Mouse (Mus musculus) layer of hippocampus, adult 2 months (tissue): ENCODE measurements around the gene Zfp874a. TPM values are rescaled to one million over a fixed set of nuclear protein-coding genes. Genes with fewer than 3 reads are reported as not detected.
A peak's percentile ranks its signal among the peaks of the same experiment; 100 is the strongest.
"Not testable (repeated sequence)": the region's sequence is repeated elsewhere in the genome, so short reads cannot be mapped to it uniquely, and the experiment has no call there.

Experiments
- DNase-seq, 2 experiments: peaks; one replicate each; pipeline ENCODE4 v3.0.0; 2022; ENCODE audit warnings: low spot score in 2 of 2
- H3K27ac ChIP-seq: fragments of 200-600 bp; 2 replicates; pipeline ENCODE4 v1.8.1; 2022
- H3K4me3 ChIP-seq: fragments of 200-600 bp; 2 replicates; pipeline ENCODE4 v1.8.1; 2022; ENCODE audit warnings: mild to moderate bottlenecking
- CTCF ChIP-seq: fragments of 200-600 bp; conservative IDR thresholded peaks from 2 replicates; pipeline ENCODE4 v1.8.1; 2022; ENCODE audit warnings: antibody characterized with exemption, mild to moderate bottlenecking, moderate library complexity
- total RNA-seq, 2 experiments: library from RNA; stranded (reverse); gene quantifications; 2 replicates each; pipeline ENCODE4 v1.2.3; 2021

Zfp874a gene
- total RNA-seq, 2 experiments from 2014 or later: 11.8 TPM

DNA sequence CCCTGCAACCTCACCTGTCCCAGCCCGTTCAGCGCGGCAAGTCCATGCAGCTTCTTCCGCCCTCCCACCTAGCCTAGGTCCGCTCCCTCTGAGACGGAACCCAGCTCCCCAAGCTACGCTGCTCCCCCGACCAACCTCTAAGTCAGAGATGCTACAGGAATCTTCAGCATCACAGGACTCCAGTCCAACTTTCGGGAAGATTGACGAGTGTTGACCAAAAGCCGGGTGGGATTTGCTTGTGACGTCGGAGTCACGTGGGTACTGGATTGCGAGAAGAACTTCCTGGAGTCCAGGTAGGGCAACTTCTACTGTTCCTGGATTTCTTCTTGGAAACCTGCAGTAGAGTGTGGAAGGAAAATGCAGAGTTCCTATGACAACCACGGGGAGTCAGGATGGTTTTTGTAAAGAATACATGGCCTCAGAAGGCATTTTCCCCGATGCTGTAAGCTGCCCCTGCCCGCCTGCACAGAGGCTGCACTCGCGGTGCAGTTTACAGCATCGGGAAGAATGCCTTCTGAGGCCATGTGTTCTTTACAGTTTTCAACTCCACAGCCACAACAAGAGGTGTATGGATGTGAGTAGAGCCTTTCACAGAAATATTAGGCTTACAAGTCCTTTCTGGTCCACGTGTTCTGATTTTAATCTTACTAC, 30.1 kb downstream of the Zfp874a start, which contains the start of gene Zfp459:
Gene Zfp459 (minus strand): TSS at position 212 of the 651 bp plus-strand sequence.
- TF ChIP-seq CTCF: no peak
- Histone ChIP-seq H3K27ac (0 out of 2 replicates have a peak within 1 kb of the TSS, but pooled peaks have one; percentile 20), H3K4me3 (peak within 1 kb of the TSS; percentile 75)
- peak; percentile 4 to 36 for DNase-seq

DNA sequence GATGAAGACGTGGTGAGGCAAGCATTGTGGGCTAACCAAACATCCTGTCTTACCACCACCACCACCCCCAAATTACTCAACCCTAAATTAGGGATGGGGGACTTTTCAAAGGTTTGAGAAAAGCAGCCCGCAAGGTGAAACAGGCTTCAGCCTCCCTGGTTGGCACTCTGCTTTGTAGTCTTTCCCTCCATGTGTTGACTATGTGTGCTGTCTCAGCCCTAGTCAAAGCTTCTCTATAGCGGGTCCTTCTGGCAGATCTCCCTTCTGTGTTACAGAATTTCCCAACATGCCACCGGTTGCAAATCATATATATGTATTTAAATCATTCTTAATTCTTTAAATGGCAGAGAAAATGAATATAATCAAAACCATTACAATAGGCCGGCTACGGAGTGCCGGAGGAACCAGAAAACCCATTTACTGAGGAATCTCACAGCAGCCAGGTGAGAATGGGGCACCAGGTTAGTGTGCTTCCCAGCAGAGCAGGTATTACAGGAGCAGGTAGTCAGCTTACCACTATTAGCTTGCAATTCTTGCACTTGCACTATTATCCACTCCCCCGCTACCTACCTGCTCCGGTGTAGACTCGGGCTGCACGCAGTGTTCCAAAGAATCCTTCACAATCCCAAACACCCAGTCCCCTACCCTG, 30.7 kb downstream of the Zfp874a start:
- 0 out of 2 replicates have a peak overlapping the region, but pooled peaks have one; percentile 20 for H3K27ac ChIP-seq
- TF ChIP-seq CTCF: no peak
- no peak for DNase-seq

DNA sequence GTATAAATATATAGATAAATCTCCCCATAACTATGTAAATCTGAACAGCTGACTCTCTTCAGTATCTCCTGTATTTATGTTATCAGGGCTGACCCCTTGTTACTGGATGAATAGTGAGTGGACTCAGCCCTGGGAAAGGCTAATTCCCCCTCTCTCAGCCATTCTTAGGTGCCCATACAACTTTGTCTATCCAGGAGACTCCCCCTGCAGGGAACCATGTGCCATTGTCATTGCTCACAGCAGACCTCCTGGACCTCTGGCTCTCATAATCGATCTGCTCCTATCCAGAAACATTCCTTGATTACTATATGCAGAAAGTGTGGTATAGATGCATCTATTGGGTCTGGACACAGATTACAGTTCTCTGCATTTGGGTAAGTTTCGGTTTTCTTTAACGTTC, 34.6 kb downstream of the Zfp874a start:
- TF ChIP-seq CTCF: no peak
- Histone ChIP-seq H3K27ac (no peak overlapping the region), H3K4me3 (no peak overlapping the region)
- no peak for DNase-seq

More for the DNA sequence above, 30.7 kb downstream of the Zfp874a start:
- peak overlapping the region; percentile 75 for H3K4me3 ChIP-seq

DNA sequence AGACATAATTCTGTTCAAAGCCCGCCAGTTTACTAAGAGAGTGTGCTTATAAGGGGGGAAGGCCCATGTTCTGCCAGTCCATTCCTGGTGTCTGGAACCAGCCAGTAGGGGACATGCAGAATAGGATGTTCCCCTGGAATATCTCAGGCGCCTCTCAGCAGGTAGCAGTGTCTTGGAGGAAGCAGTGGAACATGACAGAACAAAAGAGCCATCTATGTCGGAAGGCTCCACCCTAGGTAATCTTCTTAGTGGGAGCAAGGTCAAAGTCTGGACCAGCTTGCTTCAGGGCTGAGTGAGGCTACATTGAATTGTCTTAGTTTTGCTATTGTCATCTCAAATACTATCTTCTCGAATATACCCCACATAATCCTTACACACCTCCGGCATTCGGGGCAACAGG, 35.7 kb downstream of the Zfp874a start:
- Histone ChIP-seq H3K27ac (no peak overlapping the region), H3K4me3 (no peak overlapping the region)
- no peak for DNase-seq
- TF ChIP-seq CTCF: no peak

DNA sequence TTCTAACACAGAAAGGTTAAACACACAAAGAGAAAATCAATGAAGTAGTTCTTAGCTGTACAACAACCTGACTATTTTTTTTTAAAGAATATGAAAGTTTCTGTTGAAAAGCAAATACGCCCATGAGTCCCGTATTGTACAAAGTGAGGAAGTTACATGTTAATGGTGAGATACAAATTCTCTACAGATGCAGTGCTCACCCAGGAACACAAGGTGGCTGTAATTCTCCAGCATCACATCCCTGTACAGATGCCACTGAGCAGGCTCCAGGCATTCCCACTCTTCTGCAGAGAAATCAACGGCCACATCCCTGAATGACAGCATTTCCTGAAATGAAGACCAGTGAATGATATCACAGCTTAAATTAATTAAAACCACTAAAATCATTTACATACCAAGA, 37.8 kb downstream of the Zfp874a start:
- peak; percentile 54 for TF ChIP-seq CTCF
- not testable (repeated sequence) for DNase-seq

DNA sequence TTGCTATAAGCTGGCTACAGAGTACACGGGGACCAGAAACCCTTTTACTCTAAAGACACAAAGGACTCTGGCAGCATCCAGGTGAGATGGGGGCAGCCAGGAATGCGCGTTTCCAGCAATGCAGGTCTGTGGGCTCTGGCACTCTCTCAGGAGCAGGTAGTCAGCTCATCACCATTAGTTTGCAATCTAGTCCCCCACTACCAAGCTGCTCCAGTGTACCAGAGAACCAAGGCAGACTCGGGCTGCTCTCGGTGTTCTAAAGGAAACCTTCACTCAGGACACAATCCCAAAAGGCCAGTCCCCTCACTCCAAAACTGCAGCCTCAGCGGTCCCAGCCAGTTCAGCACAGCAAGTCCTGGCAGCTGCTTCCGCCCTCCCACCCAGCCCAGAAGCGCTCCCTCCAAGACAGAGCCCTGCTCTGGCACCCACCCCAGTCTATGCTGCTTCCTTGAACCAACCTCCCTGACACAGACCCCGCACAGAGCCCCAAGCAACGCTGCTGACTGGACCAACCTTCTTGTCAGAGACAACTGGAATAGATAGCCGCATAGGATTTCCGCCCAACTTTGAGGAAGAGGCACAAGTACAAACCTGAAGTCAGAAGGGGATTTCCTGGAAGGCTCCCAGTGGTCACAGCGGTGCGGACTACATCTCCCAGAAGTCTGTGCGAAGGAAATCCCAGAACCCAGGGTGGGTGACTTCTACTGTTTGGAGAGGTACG, 52.1 kb downstream of the Zfp874a start, which contains the start of gene Zfp429:
Gene Zfp429 (minus strand): TSS at position 637 of the 721 bp plus-strand sequence.
- DNase-seq: peak; percentile 59 to 60
- Histone ChIP-seq H3K4me3 (peak within 1 kb of the TSS; percentile 67), H3K27ac (peak within 1 kb of the TSS; percentile 67; the same call in 1 of the 2 replicates)

More for the DNA sequence above, 37.8 kb downstream of the Zfp874a start:
- H3K27ac ChIP-seq, H3K4me3 ChIP-seq: not testable (repeated sequence)

DNA sequence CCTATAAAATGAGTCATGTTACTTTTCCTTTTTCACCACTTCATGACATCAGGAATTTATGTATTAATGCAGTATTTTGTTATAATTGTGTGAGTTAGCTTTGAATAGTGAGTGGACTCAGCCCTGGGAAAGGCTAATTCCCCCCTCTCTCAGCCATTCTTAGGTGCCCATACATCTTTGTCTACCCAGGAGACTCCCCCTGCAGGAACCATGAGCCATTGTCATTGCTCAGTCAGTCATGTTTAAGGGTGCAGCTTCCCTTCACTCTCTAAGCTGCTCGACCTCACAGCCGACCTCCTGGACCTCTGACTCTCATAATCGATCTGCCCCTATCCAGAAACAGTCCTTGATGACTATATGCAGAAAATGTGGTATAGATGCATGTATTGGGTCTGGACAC, 75.2 kb downstream of the Zfp874a start:
- 0 out of 2 replicates have a peak, but pooled peaks have one; percentile 4 for TF ChIP-seq CTCF
- H3K4me3 ChIP-seq, H3K27ac ChIP-seq, DNase-seq: not testable (repeated sequence)

DNA sequence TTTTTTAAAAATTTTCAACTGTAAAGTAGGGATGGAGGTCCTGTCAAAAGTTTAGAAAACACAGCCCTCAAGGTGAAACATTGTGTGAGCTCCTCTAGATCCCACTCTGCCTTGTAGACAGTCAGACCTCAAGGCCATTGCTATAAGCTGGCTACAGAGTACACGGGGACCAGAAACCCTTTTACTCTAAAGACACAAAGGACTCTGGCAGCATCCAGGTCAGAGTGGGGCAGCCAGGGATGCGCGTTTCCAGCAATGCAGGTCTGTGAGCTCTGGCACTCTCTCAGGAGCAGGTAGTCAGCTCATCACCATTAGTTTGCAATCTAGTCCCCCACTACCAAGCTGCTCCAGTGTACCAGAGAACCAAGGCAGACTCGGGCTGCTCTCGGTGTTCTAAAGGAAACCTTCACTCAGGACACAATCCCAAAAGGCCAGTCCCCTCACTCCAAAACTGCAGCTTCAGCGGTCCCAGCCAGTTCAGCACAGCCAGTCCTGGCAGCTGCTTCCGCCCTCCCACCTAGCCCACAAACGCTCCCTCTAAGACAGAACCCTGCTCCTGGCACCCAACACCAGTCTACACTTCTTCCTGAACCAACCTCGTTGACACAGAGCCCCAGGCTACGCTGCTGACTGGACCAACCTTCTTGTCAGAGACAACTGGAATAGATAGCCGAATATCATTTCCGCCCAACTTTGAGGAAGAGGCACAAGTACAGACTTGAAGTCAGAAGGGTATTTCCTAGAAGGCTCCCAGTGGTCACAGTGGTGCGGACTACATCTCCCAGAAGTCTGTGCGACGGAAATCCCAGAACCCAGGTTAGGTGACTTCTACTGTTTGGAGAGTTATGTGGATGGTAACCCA, 76.1 kb downstream of the Zfp874a start, which contains the start of the genes Gm28041 and Zfp456:
Gene Gm28041 (minus strand): TSS at position 684 of the 862 bp plus-strand sequence.
Gene Zfp456 (minus strand): TSS at position 761 of the 862 bp plus-strand sequence.
- DNase-seq: peak; percentile 20 to 22
- peak within 1 kb of the TSS; percentile 42 for H3K4me3 ChIP-seq
- H3K27ac ChIP-seq: not testable (repeated sequence)

Other genes with a start within 250 kb of the Zfp874a start
- 10 to 100 TPM; 19.9 to 22.2 TPM for gene Zfp458, start 173.2 kb downstream of the Zfp874a start, total RNA-seq
- gene Zfp457, start 145.1 kb downstream of the Zfp874a start, total RNA-seq: 1 to 10 TPM; 4.0 to 6.5 TPM
- 1 to 10 TPM; 3.2 to 4.9 TPM for gene Zfp595, start 119.1 kb downstream of the Zfp874a start, total RNA-seq
- gene Gm28044, start 91.1 kb downstream of the Zfp874a start, total RNA-seq: under 1 TPM; 0.81 to 0.82 TPM
- gene Zfp953, start 91.0 kb downstream of the Zfp874a start, total RNA-seq: 1 to 10 TPM; 1.0 to 1.2 TPM
- gene Gm28041, start 75.9 kb downstream of the Zfp874a start, total RNA-seq: under 1 TPM in 1 of 2 experiments, not detected in 1; 0.72 TPM
- gene Zfp456, start 75.8 kb downstream of the Zfp874a start, total RNA-seq: under 1 TPM; 0.52 to 0.59 TPM
- 1 to 10 TPM; 3.5 to 4.0 TPM for gene Zfp429, start 51.8 kb downstream of the Zfp874a start, total RNA-seq
- gene Zfp459, start 30.2 kb downstream of the Zfp874a start, total RNA-seq: 1 to 10 TPM; 1.8 to 2.8 TPM
- 10 to 100 TPM; 15.1 to 15.7 TPM for gene Zfp874b, start 32.6 kb upstream of the Zfp874a start, total RNA-seq
- 1 to 10 TPM; 9.2 to 9.3 TPM for gene Zfp58, start 48.9 kb upstream of the Zfp874a start, total RNA-seq
- 1 to 10 TPM in 1 of 2 experiments, not detected in 1; 1.5 TPM for gene Gm26965, start 74.5 kb upstream of the Zfp874a start, total RNA-seq
- gene Zfp87, start 74.6 kb upstream of the Zfp874a start, total RNA-seq: 10 to 100 TPM; 19.8 to 23.4 TPM
- 10 to 100 TPM in 1 of 2 experiments, 1 to 10 TPM in 1; 8.5 to 10.8 TPM for gene Zfp748, start 102.2 kb upstream of the Zfp874a start, total RNA-seq
- gene Zfp729b, start 158.1 kb upstream of the Zfp874a start, total RNA-seq: 10 to 100 TPM in 1 of 2 experiments, 1 to 10 TPM in 1; 9.1 to 10.2 TPM
- gene Gm49345, start 186.1 kb upstream of the Zfp874a start, total RNA-seq: 1 to 10 TPM in 1 of 2 experiments, not detected in 1; 1.6 TPM
- 1 to 10 TPM; 9.3 to 9.9 TPM for gene Zfp729a, start 186.2 kb upstream of the Zfp874a start, total RNA-seq
- 10 to 100 TPM; 25.3 to 25.8 TPM for gene Zfp738, start 235.4 kb upstream of the Zfp874a start, total RNA-seq